Mouse (Mus musculus): Measurements from ENCODE around the gene Zfp3.

DNA sequence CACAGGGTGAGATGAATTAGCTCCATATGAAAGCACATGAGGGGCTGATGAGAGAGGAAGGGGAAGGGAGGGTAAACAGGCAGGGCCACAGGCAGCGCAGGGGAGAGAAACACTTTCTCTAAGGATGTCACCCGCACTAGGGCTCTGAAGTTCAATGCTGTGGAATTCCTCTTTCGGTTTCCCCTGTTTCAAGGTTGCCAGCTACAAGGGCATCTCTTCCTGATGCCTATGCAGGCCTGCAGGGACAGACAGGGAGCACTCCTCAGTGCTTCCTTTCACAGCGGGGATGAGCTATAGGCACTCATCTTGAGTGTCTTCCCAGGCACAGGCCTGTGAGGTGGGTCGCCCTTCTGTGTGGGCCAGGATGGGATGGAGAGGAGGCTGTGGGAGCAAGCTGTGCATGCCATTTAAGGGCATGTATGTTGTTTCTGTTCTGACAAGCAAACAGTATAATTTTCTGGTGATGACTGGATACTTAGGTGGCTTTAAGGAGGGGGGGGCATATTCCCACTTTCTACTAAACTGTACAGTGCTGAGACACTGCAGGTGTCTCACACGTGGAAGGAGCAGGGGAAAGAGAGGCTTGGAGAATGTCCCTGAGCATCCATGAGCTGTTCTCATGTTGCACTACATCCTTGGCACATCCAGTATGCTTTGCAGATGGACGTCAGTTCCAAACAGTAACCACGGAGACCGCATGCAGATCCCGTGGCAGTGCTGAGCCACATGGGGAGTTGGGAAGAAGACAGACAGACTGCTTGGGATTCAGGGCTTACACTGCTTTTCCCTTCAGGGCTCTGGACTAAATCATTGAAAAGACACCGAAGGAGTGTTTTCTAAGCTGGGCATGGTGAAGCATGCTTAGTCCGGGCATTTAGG is 21.2 kb upstream of the Zfp3 start:
- TF ChIP-seq CTCF (IDR thresholded peaks at IDR 0.05; ENCODE audit: low read depth), result no peak
- no peak for TF ChIP-seq EP300 (IDR thresholded peaks at IDR 0.05; ENCODE audit: low read depth)

Measured in liver, embryonic 14.5 days (tissue).